Mouse (Mus musculus): ENCODE data around the gene Med29. TPM values are rescaled to one million over a fixed set of nuclear protein-coding genes. Genes with fewer than 3 reads are reported as not detected.

The Med29 gene
- polyA plus RNA-seq, 1 experiment from 2014 or later = 49.7 TPM

GRCm38 (mm10) chr7:28435660-28436259, 43.3 kb upstream of the Med29 start:
- WGBS = under 1% methylated on average over 25 of the region's 70 CpGs
- H3K4me2 ChIP-seq (replicated peaks; ENCODE audit: low read depth, low read length) = peak overlapping the region; percentile 55
- no peaks in the 10 kb centered on the region for H3K36me3 ChIP-seq (ENCODE audit: control insufficient read depth, insufficient read depth, low read length)
- peak overlapping the region; percentile 18; the same call in 1 of the 2 replicates for H3K27ac ChIP-seq (ENCODE audit: low read depth, low read length)
- H3K4me3 ChIP-seq (ENCODE audit: low read depth, low read length) = peak overlapping the region; percentile 72
- peak overlapping the region; percentile 83 for H3K9ac ChIP-seq (ENCODE audit: low read depth, low read length)
- H3K27me3 ChIP-seq (ENCODE audit: control insufficient read depth, insufficient read depth, low read length) = no peaks in the 10 kb centered on the region
- DNase-seq (ENCODE audit: low spot score) (peak; percentile 61), ATAC-seq (ENCODE audit: low FRiP score) (peak; percentile 55)
- H3K4me1 ChIP-seq (replicated peaks; ENCODE audit: control insufficient read depth, insufficient read depth, low read length) = peaks cover 5% of the 10 kb centered on the region; the same call in 1 of the 2 replicates
- H3K9me3 ChIP-seq (ENCODE audit: control insufficient read depth, low read length) = no peaks in the 10 kb centered on the region

- Histone ChIP-seq H3K4me3 (ENCODE audit: low read depth, low read length) (no peak overlapping the region), H3K36me3 (ENCODE audit: control insufficient read depth, insufficient read depth, low read length) (no peaks in the 10 kb centered on the region), H3K27me3 (ENCODE audit: control insufficient read depth, insufficient read depth, low read length) (no peaks in the 10 kb centered on the region)
Measured at GRCm38 (mm10) chr7:28432252-28432651, 39.7 kb upstream of the Med29 start.

GRCm38 (mm10) chr7:28430512-28430911, 38.0 kb upstream of the Med29 start:
- ATAC-seq (ENCODE audit: low FRiP score) = no peak
- peaks cover 3% of the 10 kb centered on the region; the same call in 1 of the 2 replicates for H3K4me1 ChIP-seq (replicated peaks; ENCODE audit: control insufficient read depth, insufficient read depth, low read length)
- no peaks in the 10 kb centered on the region for H3K36me3 ChIP-seq (ENCODE audit: control insufficient read depth, insufficient read depth, low read length)
- H3K9me3 ChIP-seq (ENCODE audit: control insufficient read depth, low read length) = no peaks in the 10 kb centered on the region
- 81% methylated on average over 1 of the region's 1 CpGs for WGBS
- no peak for DNase-seq (ENCODE audit: low spot score)
- no peak overlapping the region for H3K4me2 ChIP-seq (replicated peaks; ENCODE audit: low read depth, low read length)
- no peaks in the 10 kb centered on the region for H3K27me3 ChIP-seq (ENCODE audit: control insufficient read depth, insufficient read depth, low read length)
- no peak overlapping the region for H3K9ac ChIP-seq (ENCODE audit: low read depth, low read length)
- H3K27ac ChIP-seq (ENCODE audit: low read depth, low read length) = no peak overlapping the region
- H3K4me3 ChIP-seq (ENCODE audit: low read depth, low read length) = no peak overlapping the region

More at GRCm38 (mm10) chr7:28432252-28432651, 39.7 kb upstream of the Med29 start:
- Histone ChIP-seq H3K9me3 (ENCODE audit: control insufficient read depth, low read length) (no peaks in the 10 kb centered on the region), H3K27ac (ENCODE audit: low read depth, low read length) (no peak overlapping the region), H3K4me1 (replicated peaks; ENCODE audit: control insufficient read depth, insufficient read depth, low read length) (peaks cover 5% of the 10 kb centered on the region; the same call in 1 of the 2 replicates), H3K4me2 (replicated peaks; ENCODE audit: low read depth, low read length) (no peak overlapping the region), H3K9ac (ENCODE audit: low read depth, low read length) (no peak overlapping the region)
- DNase-seq (ENCODE audit: low spot score) (no peak), ATAC-seq (ENCODE audit: low FRiP score) (no peak)
- 87% methylated on average over 2 of the region's 2 CpGs for WGBS

GRCm38 (mm10) chr7:28427738-28428137, 35.2 kb upstream of the Med29 start:
- no peak overlapping the region for H3K4me2 ChIP-seq (replicated peaks; ENCODE audit: low read depth, low read length)
- no peak overlapping the region for H3K27ac ChIP-seq (ENCODE audit: low read depth, low read length)
- no peak for ATAC-seq (ENCODE audit: low FRiP score)
- H3K4me1 ChIP-seq (replicated peaks; ENCODE audit: control insufficient read depth, insufficient read depth, low read length) = no peaks in the 10 kb centered on the region
- no peak overlapping the region for H3K9ac ChIP-seq (ENCODE audit: low read depth, low read length)
- no peak for DNase-seq (ENCODE audit: low spot score)
- H3K27me3 ChIP-seq (ENCODE audit: control insufficient read depth, insufficient read depth, low read length) = no peaks in the 10 kb centered on the region
- no peak overlapping the region for H3K4me3 ChIP-seq (ENCODE audit: low read depth, low read length)
- H3K9me3 ChIP-seq (ENCODE audit: control insufficient read depth, low read length) = no peaks in the 10 kb centered on the region
- no peaks in the 10 kb centered on the region for H3K36me3 ChIP-seq (ENCODE audit: control insufficient read depth, insufficient read depth, low read length)

GRCm38 (mm10) chr7:28423018-28423417, 30.5 kb upstream of the Med29 start:
- DNase-seq (ENCODE audit: low spot score) (no peak), ATAC-seq (ENCODE audit: low FRiP score) (no peak)
- Histone ChIP-seq H3K9ac (ENCODE audit: low read depth, low read length) (no peak overlapping the region), H3K4me2 (replicated peaks; ENCODE audit: low read depth, low read length) (no peak overlapping the region), H3K4me1 (replicated peaks; ENCODE audit: control insufficient read depth, insufficient read depth, low read length) (no peaks in the 10 kb centered on the region), H3K27me3 (ENCODE audit: control insufficient read depth, insufficient read depth, low read length) (no peaks in the 10 kb centered on the region), H3K36me3 (ENCODE audit: control insufficient read depth, insufficient read depth, low read length) (peaks cover 3% of the 10 kb centered on the region), H3K27ac (ENCODE audit: low read depth, low read length) (no peak overlapping the region), H3K4me3 (ENCODE audit: low read depth, low read length) (no peak overlapping the region), H3K9me3 (ENCODE audit: control insufficient read depth, low read length) (no peaks in the 10 kb centered on the region)
- 95% methylated on average over 1 of the region's 1 CpGs for WGBS

GRCm38 (mm10) chr7:28419416-28419815, 26.9 kb upstream of the Med29 start:
- WGBS = 95% methylated on average over 2 of the region's 2 CpGs
- no peak overlapping the region for H3K4me2 ChIP-seq (replicated peaks; ENCODE audit: low read depth, low read length)
- no peak overlapping the region for H3K9ac ChIP-seq (ENCODE audit: low read depth, low read length)
- no peak for ATAC-seq (ENCODE audit: low FRiP score)
- no peaks in the 10 kb centered on the region for H3K27me3 ChIP-seq (ENCODE audit: control insufficient read depth, insufficient read depth, low read length)
- H3K27ac ChIP-seq (ENCODE audit: low read depth, low read length) = no peak overlapping the region
- H3K9me3 ChIP-seq (ENCODE audit: control insufficient read depth, low read length) = no peaks in the 10 kb centered on the region
- no peak for DNase-seq (ENCODE audit: low spot score)
- peaks cover 10% of the 10 kb centered on the region for H3K36me3 ChIP-seq (ENCODE audit: control insufficient read depth, insufficient read depth, low read length)
- no peak overlapping the region for H3K4me3 ChIP-seq (ENCODE audit: low read depth, low read length)
- H3K4me1 ChIP-seq (replicated peaks; ENCODE audit: control insufficient read depth, insufficient read depth, low read length) = no peaks in the 10 kb centered on the region

GRCm38 (mm10) chr7:28418096-28418670, 25.7 kb upstream of the Med29 start:
- no peak for ATAC-seq (ENCODE audit: low FRiP score)
- no peaks in the 10 kb centered on the region for H3K9me3 ChIP-seq (ENCODE audit: control insufficient read depth, low read length)
- DNase-seq (ENCODE audit: low spot score) = no peak
- H3K4me3 ChIP-seq (ENCODE audit: low read depth, low read length) = no peak overlapping the region
- no peaks in the 10 kb centered on the region for H3K27me3 ChIP-seq (ENCODE audit: control insufficient read depth, insufficient read depth, low read length)
- no peaks in the 10 kb centered on the region for H3K4me1 ChIP-seq (replicated peaks; ENCODE audit: control insufficient read depth, insufficient read depth, low read length)
- H3K9ac ChIP-seq (ENCODE audit: low read depth, low read length) = no peak overlapping the region
- 95% methylated on average over 8 of the region's 8 CpGs for WGBS
- no peak overlapping the region for H3K27ac ChIP-seq (ENCODE audit: low read depth, low read length)
- peaks cover 14% of the 10 kb centered on the region for H3K36me3 ChIP-seq (ENCODE audit: control insufficient read depth, insufficient read depth, low read length)
- H3K4me2 ChIP-seq (replicated peaks; ENCODE audit: low read depth, low read length) = no peak overlapping the region

GRCm38 (mm10) chr7:28417368-28417767, 24.9 kb upstream of the Med29 start:
- Histone ChIP-seq H3K4me1 (replicated peaks; ENCODE audit: control insufficient read depth, insufficient read depth, low read length) (no peaks in the 10 kb centered on the region), H3K4me2 (replicated peaks; ENCODE audit: low read depth, low read length) (no peak overlapping the region), H3K9me3 (ENCODE audit: control insufficient read depth, low read length) (no peaks in the 10 kb centered on the region), H3K36me3 (ENCODE audit: control insufficient read depth, insufficient read depth, low read length) (peaks cover 21% of the 10 kb centered on the region), H3K27me3 (ENCODE audit: control insufficient read depth, insufficient read depth, low read length) (no peaks in the 10 kb centered on the region), H3K4me3 (ENCODE audit: low read depth, low read length) (no peak overlapping the region), H3K9ac (ENCODE audit: low read depth, low read length) (no peak overlapping the region), H3K27ac (ENCODE audit: low read depth, low read length) (no peak overlapping the region)
- DNase-seq (ENCODE audit: low spot score) (no peak), ATAC-seq (ENCODE audit: low FRiP score) (no peak)

GRCm38 (mm10) chr7:28412826-28413225, 20.3 kb upstream of the Med29 start:
- Histone ChIP-seq H3K4me3 (ENCODE audit: low read depth, low read length) (no peak overlapping the region), H3K9ac (ENCODE audit: low read depth, low read length) (no peak overlapping the region), H3K4me2 (replicated peaks; ENCODE audit: low read depth, low read length) (no peak overlapping the region), H3K36me3 (ENCODE audit: control insufficient read depth, insufficient read depth, low read length) (peaks cover 18% of the 10 kb centered on the region), H3K4me1 (replicated peaks; ENCODE audit: control insufficient read depth, insufficient read depth, low read length) (no peaks in the 10 kb centered on the region), H3K27ac (ENCODE audit: low read depth, low read length) (no peak overlapping the region), H3K27me3 (ENCODE audit: control insufficient read depth, insufficient read depth, low read length) (no peaks in the 10 kb centered on the region), H3K9me3 (ENCODE audit: control insufficient read depth, low read length) (no peaks in the 10 kb centered on the region)
- 87% methylated on average over 4 of the region's 4 CpGs for WGBS
- ATAC-seq (ENCODE audit: low FRiP score) (no peak), DNase-seq (ENCODE audit: low spot score) (no peak)

All from hindbrain, embryonic 11.5 days (tissue).